Mouse (Mus musculus): ENCODE data around the gene Nthl1.
A peak's percentile ranks its signal among the peaks of the same experiment; 100 is the strongest.

Gene Nthl1

DNA sequence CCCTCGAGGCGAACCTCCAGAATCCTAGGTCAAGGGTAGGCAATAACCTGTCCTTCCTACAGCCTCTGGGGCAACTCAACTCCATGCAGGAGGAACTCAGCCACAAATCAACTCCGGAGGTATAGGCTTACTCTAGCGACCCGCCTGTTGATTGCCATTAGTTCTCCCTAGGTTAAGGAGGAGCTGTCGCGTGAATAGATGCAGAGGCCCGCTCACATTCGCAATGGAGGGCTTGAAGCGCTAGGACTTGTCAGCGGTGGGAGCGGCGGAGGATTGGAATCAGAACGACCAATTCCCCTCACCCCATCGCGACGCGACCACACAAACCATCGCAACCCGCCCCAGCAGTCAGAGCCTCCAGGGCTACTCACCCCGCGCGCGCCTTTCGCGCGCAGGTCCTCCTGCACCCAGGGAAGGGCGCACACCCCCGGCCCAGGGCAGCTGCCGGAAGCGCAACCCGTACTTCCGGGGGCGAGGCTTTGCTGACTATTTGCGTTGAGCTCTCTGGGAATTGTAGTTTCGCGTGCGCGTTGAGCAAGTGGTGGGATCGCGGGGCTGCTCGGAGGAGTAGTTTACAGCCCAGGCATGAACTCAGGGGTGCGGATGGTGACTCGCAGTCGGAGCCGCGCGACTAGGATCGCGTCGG lies at the start of gene Nthl1, which contains the start of gene Tsc2:
Gene Nthl1, plus strand, starts transcription at position 514 of the 646 bp plus-strand sequence.
Gene Tsc2, minus strand, starts transcription at position 464 of the 646 bp plus-strand sequence.
- peak; percentile 77 for DNase-seq

DNA sequence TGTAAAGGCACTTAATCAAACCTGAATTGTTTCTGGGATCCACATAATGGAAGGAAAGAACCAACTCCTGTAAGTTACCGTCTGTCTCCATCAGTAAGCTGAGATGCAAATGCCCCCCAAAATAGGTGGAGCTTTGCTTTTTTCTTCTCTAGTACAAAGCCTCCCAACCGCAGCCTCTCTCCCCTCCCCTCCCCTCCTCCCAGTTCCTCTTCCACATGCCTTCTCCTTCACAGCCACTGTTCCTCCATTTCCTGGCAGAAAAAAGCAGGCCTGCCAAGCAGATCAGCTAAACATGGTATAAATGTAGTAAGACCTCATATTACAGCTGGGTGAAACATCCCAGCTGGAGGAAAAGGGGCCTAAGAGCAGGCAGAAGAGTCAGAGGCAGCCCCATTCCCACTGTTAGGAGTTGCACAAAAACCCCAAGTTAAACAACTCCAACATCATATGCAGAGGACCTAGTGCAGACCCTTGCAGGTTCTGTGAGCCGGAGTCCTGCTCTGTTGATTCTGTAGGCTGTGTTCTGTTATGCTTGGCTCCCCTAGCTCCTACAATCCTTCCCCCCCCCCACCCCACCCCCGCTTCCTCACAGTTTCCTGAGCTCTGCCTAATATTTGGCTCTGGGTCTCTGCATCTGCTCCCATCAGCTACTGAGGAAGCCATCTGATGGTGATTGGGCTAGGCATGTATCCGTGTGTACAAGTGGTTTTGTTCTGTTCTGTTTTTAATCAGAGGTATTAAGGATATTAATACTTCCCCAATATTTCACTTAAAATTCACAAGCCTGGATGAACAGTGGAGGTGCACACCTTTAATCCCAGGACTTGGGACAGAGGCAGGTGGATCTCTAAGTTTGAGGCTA lies 48.6 kb upstream of the Nthl1 start:
- DNase-seq: no peak

- no peak for DNase-seq
These were observed 48.0 kb upstream of the Nthl1 start for GRCm38 (mm10) chr17:24584520-24584919.

DNA sequence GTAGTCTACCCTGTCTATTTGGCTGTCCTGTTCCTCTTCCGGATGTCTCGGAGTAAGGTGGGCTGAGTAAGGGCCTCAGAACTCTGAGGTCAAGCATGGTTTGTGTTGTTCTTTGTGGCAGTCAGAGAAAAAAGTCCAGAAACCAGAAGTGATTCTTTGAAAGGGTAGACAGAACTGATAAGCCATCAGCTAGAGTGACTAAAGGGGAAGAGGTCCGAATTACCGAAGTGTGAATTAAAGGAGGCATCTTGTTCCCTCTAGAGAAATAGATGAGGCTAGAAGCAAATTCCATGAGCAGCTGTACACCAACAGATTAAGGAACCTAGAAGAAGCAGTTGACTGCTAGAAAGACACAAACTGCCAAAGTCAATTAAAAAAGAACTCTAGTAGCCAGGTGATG lies 45.9 kb upstream of the Nthl1 start:
- DNase-seq: no peak

- DNase-seq: peak; percentile 82
These were observed 41.5 kb upstream of the Nthl1 start for GRCm38 (mm10) chr17:24590943-24591342.

DNA sequence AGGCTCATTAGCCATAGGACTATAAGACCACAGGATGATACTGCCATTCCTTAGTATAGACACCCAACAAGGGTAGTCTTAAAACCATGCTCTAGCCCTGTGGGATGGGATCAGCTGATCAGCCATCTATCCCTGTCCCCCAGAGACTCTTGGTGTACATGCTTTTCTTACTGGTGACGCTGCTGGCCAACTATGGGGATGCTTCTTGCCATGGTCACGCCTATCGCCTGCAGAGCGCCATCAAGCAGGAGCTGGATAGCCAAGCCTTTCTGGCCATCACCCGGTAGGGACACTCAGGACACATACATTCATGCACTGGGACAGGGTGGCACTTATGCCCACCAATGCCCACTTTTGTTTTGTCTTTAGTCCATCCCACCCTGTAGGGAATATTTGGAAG lies 40.8 kb upstream of the Nthl1 start:
- no peak for DNase-seq

DNA sequence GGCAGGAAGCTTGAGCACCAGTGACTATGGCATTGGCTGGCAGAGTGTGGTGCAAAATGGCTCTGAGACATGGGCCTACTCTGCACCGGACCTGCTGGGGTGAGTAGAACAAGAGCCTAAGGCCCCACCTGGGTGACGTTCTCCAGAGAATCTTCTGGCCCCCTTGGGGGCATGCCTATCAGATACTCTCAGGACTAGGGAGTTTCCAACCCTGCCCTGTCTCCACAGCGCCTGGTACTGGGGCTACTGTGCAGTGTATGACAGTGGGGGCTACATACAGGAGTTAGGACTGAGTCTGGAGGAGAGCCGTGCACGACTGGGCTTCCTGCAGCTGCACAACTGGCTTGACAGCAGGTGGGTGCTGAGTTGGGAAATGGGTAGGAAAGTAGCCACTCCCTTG lies 39.2 kb upstream of the Nthl1 start:
- DNase-seq: no peak

DNA sequence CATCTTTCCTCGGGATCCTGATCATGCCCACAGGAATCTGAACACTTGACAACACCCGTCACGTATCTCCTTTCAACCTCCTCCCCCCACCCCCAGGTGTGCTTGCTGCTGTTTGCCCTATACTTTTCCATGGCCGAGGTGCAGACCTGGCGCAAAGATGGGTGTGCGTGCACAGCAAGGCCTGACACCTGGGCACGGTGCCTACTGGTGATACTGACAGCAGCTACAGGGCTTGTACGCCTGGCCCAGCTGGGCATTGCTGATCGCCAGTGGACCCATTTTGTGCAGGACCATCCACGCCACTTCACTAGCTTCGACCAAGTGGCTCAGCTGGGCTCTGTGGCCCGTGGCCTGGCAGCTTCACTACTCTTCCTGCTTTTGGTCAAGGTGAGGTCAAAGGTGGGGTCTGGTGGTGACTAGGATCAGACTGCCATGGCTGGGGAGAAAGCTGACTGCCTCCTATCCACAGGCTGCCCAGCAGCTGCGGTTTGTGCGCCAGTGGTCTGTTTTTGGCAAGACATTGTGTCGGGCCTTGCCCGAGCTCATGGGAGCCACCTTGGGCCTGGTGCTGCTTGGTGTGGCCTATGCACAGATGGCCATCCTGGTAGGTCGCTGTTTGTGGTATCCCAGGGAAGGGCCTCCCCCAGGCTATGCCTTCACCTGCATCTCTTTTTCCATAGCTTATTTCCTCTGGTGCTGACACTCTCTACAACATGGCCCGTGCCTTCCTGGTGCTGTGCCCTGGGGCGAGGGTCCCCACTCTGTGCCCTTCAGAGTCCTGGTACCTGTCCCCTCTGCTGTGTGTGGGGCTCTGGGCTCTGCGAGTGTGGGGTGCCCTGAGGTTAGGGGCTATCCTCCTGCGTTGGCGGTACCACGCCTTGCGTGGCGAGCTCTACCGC lies 38.2 kb upstream of the Nthl1 start:
- DNase-seq: peak; percentile 64

DNA sequence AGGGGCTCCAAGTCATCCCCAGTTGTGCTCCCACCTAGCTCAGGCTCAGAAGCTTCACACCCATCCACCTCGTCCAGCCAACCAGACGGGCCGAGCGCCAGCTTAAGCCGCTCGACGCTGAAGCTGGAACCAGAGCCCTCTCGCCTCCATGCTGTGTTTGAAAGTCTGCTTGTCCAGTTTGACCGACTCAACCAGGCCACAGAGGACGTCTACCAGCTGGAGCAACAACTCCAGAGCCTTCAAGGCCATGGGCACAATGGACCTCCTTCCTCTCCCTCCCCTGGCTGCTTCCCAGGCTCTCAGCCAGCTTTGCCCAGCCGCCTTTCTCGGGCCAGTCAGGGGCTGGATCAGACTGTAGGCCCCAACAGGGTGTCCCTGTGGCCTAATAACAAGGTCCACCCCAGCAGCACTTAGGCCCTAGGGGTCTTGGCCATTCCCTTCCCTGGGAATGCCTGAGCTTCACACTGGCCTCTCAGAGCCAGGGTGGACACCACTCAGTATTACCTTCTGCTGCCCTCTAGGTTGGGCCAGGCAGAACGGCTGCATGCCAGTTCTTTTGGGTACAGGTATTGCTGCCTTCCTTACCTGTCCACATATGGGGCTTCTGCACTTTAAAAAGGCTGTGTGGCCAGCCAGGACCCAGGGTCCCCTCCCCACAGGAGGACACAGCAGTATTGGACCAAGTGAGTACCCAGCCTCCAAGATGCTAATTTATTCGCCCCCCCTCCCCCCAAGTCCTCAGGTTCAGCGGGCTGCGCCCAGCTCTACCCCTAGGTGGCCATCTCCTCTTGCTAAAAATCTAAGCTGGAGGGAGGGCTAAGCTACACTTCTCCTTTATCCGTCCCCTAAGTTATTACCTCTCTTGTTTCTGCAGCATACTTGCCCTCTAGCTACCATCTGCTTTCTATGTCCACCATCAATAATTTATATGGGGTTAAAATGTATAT lies 37.1 kb upstream of the Nthl1 start:
- DNase-seq: peak; percentile 78

- DNase-seq: no peak
These were observed 36.4 kb upstream of the Nthl1 start for GRCm38 (mm10) chr17:24596073-24596466.

DNA sequence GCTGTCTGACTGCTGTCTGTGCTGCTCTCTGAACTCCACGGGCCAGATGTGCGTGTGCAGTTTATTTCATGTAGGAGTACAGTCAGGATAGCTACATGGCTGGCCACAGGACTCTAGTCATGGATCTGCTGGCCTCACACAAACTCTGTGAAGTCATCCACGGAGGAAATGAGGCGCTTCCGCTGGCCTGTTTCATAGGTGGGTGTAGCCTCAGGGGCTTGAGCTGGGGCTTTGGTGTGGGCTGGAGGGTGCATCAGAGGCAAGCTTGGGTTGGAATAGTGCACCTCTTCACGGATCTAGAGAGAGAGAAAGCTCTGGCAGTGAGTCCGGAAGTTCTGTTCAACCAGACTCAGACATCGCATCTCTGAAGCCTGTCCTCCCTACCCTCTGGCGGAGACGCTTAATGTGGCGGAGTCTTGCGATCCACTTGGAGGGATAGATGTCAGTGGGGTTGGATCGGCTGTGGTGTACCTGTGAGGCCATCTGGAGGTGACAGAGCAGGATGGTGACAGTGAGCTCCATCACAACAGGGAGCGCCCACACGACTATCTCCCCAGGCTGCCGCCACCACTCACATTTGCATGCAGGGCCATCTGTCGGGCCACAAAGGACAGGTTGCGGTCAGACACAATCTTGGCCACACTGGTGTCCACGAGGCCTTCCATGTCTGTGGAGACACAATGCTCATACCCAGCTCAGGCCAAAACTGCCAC lies 35.9 kb upstream of the Nthl1 start:
- DNase-seq: peak; percentile 94

DNA sequence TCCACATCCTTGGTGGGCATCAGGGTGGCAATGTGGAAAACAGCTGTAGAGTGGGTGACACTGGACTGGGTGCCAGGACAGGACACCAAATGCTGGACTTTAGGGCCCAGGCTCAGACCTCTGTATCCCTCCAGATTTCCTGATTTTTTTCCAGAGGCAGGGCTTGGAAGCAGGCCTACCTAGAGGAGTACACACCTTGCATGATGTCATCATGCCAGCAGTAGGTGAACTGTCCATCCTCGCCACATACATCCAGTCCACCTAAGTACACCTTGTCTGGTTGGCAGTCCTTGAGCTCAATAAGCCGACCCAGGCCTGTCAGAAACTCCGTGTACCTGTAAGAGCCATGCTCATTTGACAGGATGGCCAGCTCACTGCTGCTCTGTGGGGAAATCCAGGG lies 34.5 kb upstream of the Nthl1 start:
- DNase-seq: peak; percentile 50

DNA sequence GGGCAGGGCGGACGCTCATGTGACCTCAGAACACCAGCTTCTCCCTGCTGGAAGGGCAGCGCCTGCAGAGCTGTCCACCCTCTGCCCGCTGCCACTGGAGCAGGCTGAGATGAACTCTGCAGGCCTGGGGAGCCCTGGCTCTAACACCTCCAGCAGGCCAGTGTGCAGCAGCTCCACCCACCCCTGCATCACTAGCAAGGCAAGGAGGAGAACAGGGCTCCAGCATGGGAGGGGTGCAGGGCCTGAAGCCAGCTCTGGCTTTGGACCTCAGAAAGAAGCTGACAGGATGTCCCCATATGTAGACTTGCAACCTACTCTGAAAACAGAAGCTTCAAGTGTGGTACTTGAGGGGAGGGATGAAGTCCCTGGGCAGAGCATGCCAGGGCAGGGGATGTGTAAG lies 32.0 kb upstream of the Nthl1 start:
- DNase-seq: peak; percentile 61

GRCm38 (mm10) chr17:24603961-24604360 lies 28.5 kb upstream of the Nthl1 start:
- no peak for DNase-seq

DNA sequence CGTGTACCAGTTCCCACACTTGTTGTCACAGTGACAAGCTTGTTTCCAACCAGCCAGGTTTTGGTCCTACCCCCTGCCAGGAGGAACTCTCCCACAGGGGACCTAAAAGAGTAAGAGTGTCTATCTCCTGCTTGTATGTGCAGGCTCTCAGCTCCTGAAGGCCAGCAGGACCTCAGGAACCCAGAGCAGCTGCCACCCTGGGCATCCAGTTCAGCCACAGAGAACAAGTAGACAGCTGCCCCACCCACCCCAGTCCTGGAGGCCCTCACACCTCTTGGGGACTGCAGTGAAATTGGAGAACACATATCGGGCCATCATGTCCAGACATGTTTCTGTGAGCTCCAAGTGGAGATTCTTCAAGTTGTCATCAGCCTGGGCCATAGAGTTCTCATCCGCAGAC lies 27.9 kb upstream of the Nthl1 start:
- no peak for DNase-seq

- DNase-seq: no peak
These were observed 24.1 kb upstream of the Nthl1 start for GRCm38 (mm10) chr17:24608370-24608769.

DNA sequence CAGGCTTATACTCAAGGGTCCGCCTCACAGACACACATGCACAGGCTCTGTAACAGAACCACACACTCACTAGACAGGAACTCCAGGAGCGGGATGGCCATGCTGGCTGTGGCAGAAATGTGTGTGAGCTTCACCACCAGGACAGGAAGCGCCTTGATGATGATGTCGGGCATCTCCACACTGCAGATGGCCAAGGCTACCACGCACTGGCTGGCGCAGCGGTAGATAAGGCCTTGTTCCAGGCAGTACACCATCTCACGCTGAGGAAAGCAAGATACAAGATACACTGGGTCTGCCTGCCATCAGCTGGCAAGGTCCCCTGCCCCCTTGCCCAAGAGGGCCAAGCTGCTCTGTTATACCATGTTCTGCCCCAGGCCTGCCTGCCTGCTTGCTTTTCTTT lies 23.6 kb upstream of the Nthl1 start:
- DNase-seq: no peak

GRCm38 (mm10) chr17:24610711-24611110 lies 21.8 kb upstream of the Nthl1 start:
- no peak for DNase-seq

GRCm38 (mm10) chr17:24617561-24618194 lies 14.8 kb upstream of the Nthl1 start:
- DNase-seq: no peak

DNA sequence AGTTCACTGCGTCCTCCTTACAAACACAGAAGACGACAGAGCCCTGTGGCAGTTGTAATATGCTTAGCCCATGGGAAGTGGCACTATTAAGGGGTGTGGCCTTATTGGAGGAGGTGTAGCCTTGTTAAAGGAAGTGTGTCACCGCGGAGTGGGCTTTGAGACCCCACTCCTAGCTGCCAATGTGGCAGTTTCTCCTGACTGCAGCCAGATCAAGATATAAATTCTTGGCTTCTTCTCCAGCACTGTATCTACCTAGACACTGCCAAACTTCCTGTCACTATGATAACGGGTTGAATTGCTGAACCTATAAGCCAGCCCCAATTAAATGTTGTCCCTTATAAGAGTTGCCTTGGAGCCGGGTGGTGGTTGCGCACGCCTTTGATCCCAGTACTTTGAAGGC lies 7.0 kb upstream of the Nthl1 start:
- DNase-seq: no peak

- peak; percentile 76 for DNase-seq
These were observed 3.8 kb upstream of the Nthl1 start for GRCm38 (mm10) chr17:24628646-24629045.
